Mouse (Mus musculus): ENCODE measurements around the gene F7. TPM values are rescaled to one million over a fixed set of nuclear protein-coding genes. Genes with fewer than 3 reads are reported as not detected.

Gene F7
- under 1 TPM in 1 of 2 experiments, not detected in 1; 0.31 TPM for polyA plus RNA-seq (2017; shearing (Covaris generic))

GRCm38 (mm10) chr8:13025487-13026224, at the start of gene F7:
TSS of gene F7 (plus strand) at chr8:13026034.

GRCm38 (mm10) chr8:13037015-13037414, 11.2 kb downstream of the F7 start, which contains the start of gene F10:
TSS of gene F10 (plus strand) at chr8:13037308.

GRCm38 (mm10) chr8:13060441-13061150, 34.8 kb downstream of the F7 start, which contains the start of gene Proz:
TSS of gene Proz (plus strand) at chr8:13060914.

Other genes starting within 250 kb of the F7 start
- gene Mcf2l, start 152.2 kb upstream of the F7 start, polyA plus RNA-seq (2017; shearing (Covaris generic)), result 1 to 10 TPM; 1.1 to 2.5 TPM
- under 1 TPM in 1 of 2 experiments, not detected in 1; 0.92 TPM for gene F10, start 11.3 kb downstream of the F7 start, polyA plus RNA-seq (2017; shearing (Covaris generic))
- 1 to 10 TPM; 1.1 to 2.6 TPM for gene Proz, start 34.9 kb downstream of the F7 start, polyA plus RNA-seq (2017; shearing (Covaris generic))
- 10 to 100 TPM; 34.3 to 36.7 TPM for gene Pcid2, start 79.4 kb downstream of the F7 start, polyA plus RNA-seq (2017; shearing (Covaris generic))
- gene Cul4a, start 79.6 kb downstream of the F7 start, polyA plus RNA-seq (2017; shearing (Covaris generic)), result 10 to 100 TPM; 27.2 to 33.4 TPM
- 100 to 1,000 TPM; 181 to 217 TPM for gene Lamp1, start 133.1 kb downstream of the F7 start, polyA plus RNA-seq (2017; shearing (Covaris generic))
- 1 to 10 TPM; 1.4 to 2.8 TPM for gene Grtp1, start 174.6 kb downstream of the F7 start, polyA plus RNA-seq (2017; shearing (Covaris generic))
- gene Adprhl1, start 228.1 kb downstream of the F7 start, polyA plus RNA-seq (2017; shearing (Covaris generic)), result 1 to 10 TPM in 1 of 2 experiments, under 1 TPM in 1; 0.31 to 1.6 TPM